Mouse (Mus musculus): ENCODE measurements around the gene Frmpd4.

DNA sequence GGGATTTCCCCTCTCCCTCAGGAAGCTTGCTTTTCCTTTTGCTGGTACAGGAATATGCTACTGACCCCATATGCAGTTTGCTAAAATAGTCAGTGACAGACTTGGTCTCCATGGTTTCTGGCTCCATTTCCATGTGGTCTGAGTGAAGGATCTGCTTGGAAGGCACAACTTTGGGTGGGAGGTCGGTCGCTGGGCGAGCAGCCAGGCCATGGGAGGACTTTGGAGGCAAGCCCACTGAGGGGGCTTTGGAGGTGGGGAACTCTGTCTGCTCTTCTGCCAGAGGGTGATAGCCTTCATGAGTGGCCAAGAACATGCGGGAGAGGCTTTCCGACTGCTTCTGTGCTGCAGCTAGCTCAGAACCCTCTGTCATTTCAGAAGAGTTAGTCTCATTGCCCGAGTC, 1099.4 kb downstream of the Frmpd4 start:
- TF ChIP-seq POLR2A (IDR thresholded peaks at IDR 0.05; ENCODE audit: borderline replicate concordance, extremely low read depth, low read depth, low read length) (no peak), CTCF (IDR thresholded peaks at IDR 0.05; ENCODE audit: insufficient read depth, low read length) (no peak)

Measured in lung, adult 2 months (tissue).